Mouse (Mus musculus): ENCODE results near the gene Cluh. TPM values are rescaled to one million over a fixed set of nuclear protein-coding genes. Genes with fewer than 3 reads are reported as not detected.

The Cluh gene
- polyA plus RNA-seq, 1 experiment = 51.1 TPM

GRCm38 (mm10) chr11:74704068-74704467 lies 54.8 kb downstream of the Cluh start:
- Histone ChIP-seq H3K4me3 (ENCODE audit: insufficient read depth, low read length) (no peak overlapping the region), H3K27ac (ENCODE audit: insufficient read depth, low read length) (no peak overlapping the region), H3K4me1 (ENCODE audit: control insufficient read depth, insufficient read depth, low read length) (peaks cover 2% of the 10 kb centered on the region; the same call in 1 of the 2 replicates)
- no peak for TF ChIP-seq POLR2A (IDR thresholded peaks at IDR 0.05; ENCODE audit: extremely low read depth, insufficient read depth, low read length)
- no peak for TF ChIP-seq CTCF (IDR thresholded peaks at IDR 0.05; ENCODE audit: extremely low read depth, insufficient read depth, low read length)

GRCm38 (mm10) chr11:74708781-74709180 lies 59.5 kb downstream of the Cluh start:
- Histone ChIP-seq H3K27ac (ENCODE audit: insufficient read depth, low read length) (no peak overlapping the region), H3K4me1 (ENCODE audit: control insufficient read depth, insufficient read depth, low read length) (peaks cover 2% of the 10 kb centered on the region; the same call in 1 of the 2 replicates), H3K4me3 (ENCODE audit: insufficient read depth, low read length) (no peak overlapping the region)
- TF ChIP-seq CTCF (IDR thresholded peaks at IDR 0.05; ENCODE audit: extremely low read depth, insufficient read depth, low read length) (no peak), POLR2A (IDR thresholded peaks at IDR 0.05; ENCODE audit: extremely low read depth, insufficient read depth, low read length) (no peak)

- peaks cover 2% of the 10 kb centered on the region; the same call in 1 of the 2 replicates for H3K4me1 ChIP-seq (ENCODE audit: control insufficient read depth, insufficient read depth, low read length)
- TF ChIP-seq CTCF (IDR thresholded peaks at IDR 0.05; ENCODE audit: extremely low read depth, insufficient read depth, low read length) = no peak
- TF ChIP-seq POLR2A (IDR thresholded peaks at IDR 0.05; ENCODE audit: extremely low read depth, insufficient read depth, low read length) = no peak
- H3K27ac ChIP-seq (ENCODE audit: insufficient read depth, low read length) = no peak overlapping the region
- H3K4me3 ChIP-seq (ENCODE audit: insufficient read depth, low read length) = no peak overlapping the region
Measured at GRCm38 (mm10) chr11:74710671-74711070, 61.4 kb downstream of the Cluh start.

GRCm38 (mm10) chr11:74715971-74716525 lies 66.8 kb downstream of the Cluh start:
- Histone ChIP-seq H3K27ac (ENCODE audit: insufficient read depth, low read length) (no peak overlapping the region), H3K4me3 (ENCODE audit: insufficient read depth, low read length) (no peak overlapping the region), H3K4me1 (ENCODE audit: control insufficient read depth, insufficient read depth, low read length) (peaks cover 10% of the 10 kb centered on the region)
- TF ChIP-seq POLR2A (IDR thresholded peaks at IDR 0.05; ENCODE audit: extremely low read depth, insufficient read depth, low read length) = no peak
- TF ChIP-seq CTCF (IDR thresholded peaks at IDR 0.05; ENCODE audit: extremely low read depth, insufficient read depth, low read length) = no peak

Other genes starting within 250 kb of the Cluh start
- 133 and 135 TPM in 2 replicates for gene Rap1gap2, start 38.6 kb upstream of the Cluh start, polyA plus RNA-seq (2012; rRNA removed)
- gene Ccdc92b, start 29.9 kb upstream of the Cluh start, polyA plus RNA-seq (2012; rRNA removed) = 22.7 and 23.1 TPM in 2 replicates
- 177 and 180 TPM in 2 replicates for gene Pafah1b1, start 75.2 kb downstream of the Cluh start, polyA plus RNA-seq (2012; rRNA removed)
- 14.4 and 15.1 TPM in 2 replicates for gene Mettl16, start 121.3 kb downstream of the Cluh start, polyA plus RNA-seq (2012; rRNA removed)
- 19.9 and 22.1 TPM in 2 replicates for gene Mnt, start 181.4 kb downstream of the Cluh start, polyA plus RNA-seq (2012; rRNA removed)
- gene Sgsm2, start 247.6 kb downstream of the Cluh start, polyA plus RNA-seq (2012; rRNA removed) = 82.7 and 91.9 TPM in 2 replicates
- 18.1 and 19.0 TPM in 2 replicates for gene Tsr1, start 248.6 kb downstream of the Cluh start, polyA plus RNA-seq (2012; rRNA removed)

Data from cortical plate, adult 2 months (tissue).